Mouse (Mus musculus) ES-E14 (cell line): ENCODE data around the gene Stx1a.

Experiments
- CHD2 ChIP-seq: IDR thresholded peaks from 2 replicates; pipeline ENCODE4 v1.6.1; 2014; ENCODE audit warnings: mild to moderate bottlenecking, low read depth, low read length, inconsistent platforms
- HCFC1 ChIP-seq: IDR thresholded peaks from 2 replicates; pipeline ENCODE4 v1.6.1; 2012; ENCODE audit warnings: low read length, inconsistent platforms, borderline replicate concordance; ENCODE audit not compliant: insufficient read depth

DNA sequence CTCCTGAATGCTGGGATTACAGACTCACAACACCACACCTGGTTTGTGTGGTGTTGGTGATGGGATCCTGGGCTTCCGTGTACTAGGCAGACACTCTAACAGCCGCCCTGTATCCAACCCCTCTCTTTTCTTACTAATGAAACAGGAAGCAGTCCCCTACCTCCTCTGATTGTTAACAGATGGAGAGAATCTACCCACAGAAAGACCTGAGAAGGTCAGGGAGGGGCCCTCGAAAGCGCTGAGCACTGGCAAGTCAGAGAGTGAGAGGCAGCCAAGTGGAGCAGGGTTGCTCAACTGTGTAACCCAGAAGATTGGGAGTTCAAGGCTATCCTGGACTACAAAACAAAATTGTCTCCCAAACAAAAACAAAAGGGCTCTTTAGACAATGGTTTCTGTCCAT, 63.6 kb downstream of the Stx1a start:
- TF ChIP-seq CHD2 (no peak), HCFC1 (no peak)
